Mouse (Mus musculus) liver, postnatal 0 days (tissue): ENCODE data around the gene Triap1. TPM values are rescaled to one million over a fixed set of nuclear protein-coding genes. Genes with fewer than 3 reads are reported as not detected.
A peak's percentile ranks its signal among the peaks of the same experiment; 100 is the strongest.
"Not testable (repeated sequence)": the region's sequence is repeated elsewhere in the genome, so short reads cannot be mapped to it uniquely, and the experiment has no call there.

Experiments used
- ATAC-seq: fragments of 200-750 bp; cut with Nextera tagmentation; 2 replicates; pipeline ENCODE4 v1.8.0; 2017; ENCODE audit warnings: mild to moderate bottlenecking, moderate library complexity
- DNase-seq: peaks from one replicate; pipeline ENCODE4 v3.0.0-alpha.2; 2016
- H3K27ac ChIP-seq: fragments of 300-500 bp; sonication (generic); 2 replicates; pipeline ENCODE4 v1.5.1; 2014; ENCODE audit warnings: antibody characterized with exemption, moderate library complexity, mild to moderate bottlenecking, low read depth
- H3K27me3 ChIP-seq: fragments of 300-500 bp; sonication (generic); 2 replicates; pipeline ENCODE4 v1.6.1; 2014; ENCODE audit warnings: low read length, control low read depth, mixed read lengths; ENCODE audit not compliant: insufficient read depth
- H3K36me3 ChIP-seq: fragments of 300-500 bp; sonication (generic); replicated peaks from 2 replicates; pipeline ENCODE4 v1.6.1; 2014; ENCODE audit warnings: mild to moderate bottlenecking, control low read depth, low read length, moderate library complexity, mixed read lengths; ENCODE audit not compliant: insufficient read depth
- H3K4me1 ChIP-seq: fragments of 300-500 bp; sonication (generic); 2 replicates; pipeline ENCODE4 v1.6.1; 2014; ENCODE audit warnings: antibody characterized with exemption, mild to moderate bottlenecking, control low read depth; ENCODE audit not compliant: insufficient read depth
- H3K4me2 ChIP-seq: fragments of 300-500 bp; sonication (generic); 2 replicates; pipeline ENCODE4 v1.6.1; 2014; ENCODE audit warnings: low read depth, mild to moderate bottlenecking, low read length, moderate library complexity, mixed read lengths
- H3K4me3 ChIP-seq: fragments of 300-500 bp; sonication (generic); 2 replicates; pipeline ENCODE4 v1.5.1; 2014; ENCODE audit warnings: low read depth, low read length
- H3K9ac ChIP-seq: fragments of 300-500 bp; sonication (generic); replicated peaks from 2 replicates; pipeline ENCODE4 v1.6.1; 2014; ENCODE audit warnings: mild to moderate bottlenecking, moderate library complexity
- H3K9me3 ChIP-seq: fragments of 300-500 bp; sonication (generic); 2 replicates; pipeline ENCODE4 v1.6.1; 2016; ENCODE audit warnings: mild to moderate bottlenecking, control low read depth, low read length, mixed read lengths
- CTCF ChIP-seq: sonication (generic); IDR thresholded peaks from 2 replicates; pipeline ENCODE4 v1.5.1; 2016; ENCODE audit warnings: antibody characterized with exemption, low read depth
- EP300 ChIP-seq: IDR thresholded peaks from 2 replicates; pipeline ENCODE4 v1.6.1; 2016; ENCODE audit warnings: antibody characterized with exemption, low read depth, mild to moderate bottlenecking
- WGBS: fragments of 180-500 bp; shearing (Covaris S2); extraction: QIAGEN DNeasy Blood & Tissue Kit; methylation state at CpG from one replicate; pipeline ENCODE4 v1.1.7; 2014; ENCODE audit not compliant: insufficient replicate concordance; 5-methylcytosine and 5-hydroxymethylcytosine counted together
- polyA plus RNA-seq: library from polyadenylated mRNA; unstranded; fragments of >200 nt; fragmentation: Nextera tagmentation; extraction: Ambion mirVana; gene quantifications from 2 replicates; pipeline ENCODE4 v1.2.1, GENCODE M21; 2015

Triap1 gene
- polyA plus RNA-seq, 1 experiment from 2014 or later = 24.2 TPM

DNA sequence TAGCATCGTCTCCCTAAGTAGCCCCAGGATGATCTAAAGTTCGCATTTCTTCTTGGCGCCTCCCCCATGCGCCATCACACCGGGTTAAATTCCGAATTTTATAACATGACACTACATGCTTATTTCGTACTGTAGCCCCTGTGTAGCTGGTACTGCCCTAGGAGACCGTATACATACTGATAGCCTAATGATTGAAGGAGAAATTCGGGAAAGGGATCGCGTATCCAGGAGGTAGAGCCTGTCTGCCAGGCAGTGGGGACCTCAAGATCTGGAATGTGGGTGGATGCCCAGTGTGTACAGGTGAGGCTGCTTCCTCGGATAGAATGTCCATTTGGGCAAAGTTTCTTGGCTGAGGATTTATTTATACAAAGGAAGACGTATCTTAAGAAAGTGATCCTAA, 39.4 kb upstream of the Triap1 start:
- ATAC-seq (no peak), DNase-seq (no peak)
- peak overlapping the region; percentile 69 for H3K9ac ChIP-seq
- H3K4me1 ChIP-seq = peaks cover 18% of the 10 kb centered on the region
- H3K4me2 ChIP-seq = peak overlapping the region; percentile 99
- H3K36me3 ChIP-seq = peaks cover 16% of the 10 kb centered on the region
- WGBS = 32% methylated on average over 13 of the region's 13 CpGs
- no peak for TF ChIP-seq EP300
- TF ChIP-seq CTCF = no peak
- 0 out of 2 replicates have a peak overlapping the region, but pooled peaks have one; percentile 40 for H3K27ac ChIP-seq
- no peaks in the 10 kb centered on the region for H3K27me3 ChIP-seq
- H3K4me3 ChIP-seq = peak overlapping the region; percentile 95
- H3K9me3 ChIP-seq = no peaks in the 10 kb centered on the region

DNA sequence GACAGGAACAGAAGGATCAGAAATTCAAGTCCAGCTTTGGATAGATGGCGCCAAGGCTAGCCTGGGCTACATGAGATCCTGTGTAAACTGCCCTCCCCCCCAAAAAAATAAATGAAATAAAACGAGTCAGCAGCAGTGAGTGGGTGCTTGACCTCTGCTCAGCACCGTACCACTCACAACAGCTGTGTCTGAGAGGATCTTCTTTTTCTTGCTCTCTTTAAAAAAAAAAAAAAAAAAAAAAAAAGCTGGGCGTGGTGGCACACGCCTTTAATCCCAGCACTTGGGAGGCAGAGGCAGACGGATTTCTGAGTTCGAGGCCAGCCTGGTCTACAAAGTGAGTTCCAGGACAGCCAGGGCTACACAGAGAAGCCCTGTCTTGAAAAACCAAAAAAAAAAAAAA, 38.8 kb upstream of the Triap1 start:
- peak overlapping the region; percentile 99; the same call in 1 of the 2 replicates for H3K4me2 ChIP-seq
- peaks cover 18% of the 10 kb centered on the region for H3K4me1 ChIP-seq
- 74% methylated on average over 5 of the region's 7 CpGs for WGBS
- ATAC-seq, H3K27ac ChIP-seq, H3K9ac ChIP-seq, H3K9me3 ChIP-seq, H3K27me3 ChIP-seq, H3K4me3 ChIP-seq, DNase-seq: not testable (repeated sequence)
- peaks cover 12% of the 10 kb centered on the region for H3K36me3 ChIP-seq

DNA sequence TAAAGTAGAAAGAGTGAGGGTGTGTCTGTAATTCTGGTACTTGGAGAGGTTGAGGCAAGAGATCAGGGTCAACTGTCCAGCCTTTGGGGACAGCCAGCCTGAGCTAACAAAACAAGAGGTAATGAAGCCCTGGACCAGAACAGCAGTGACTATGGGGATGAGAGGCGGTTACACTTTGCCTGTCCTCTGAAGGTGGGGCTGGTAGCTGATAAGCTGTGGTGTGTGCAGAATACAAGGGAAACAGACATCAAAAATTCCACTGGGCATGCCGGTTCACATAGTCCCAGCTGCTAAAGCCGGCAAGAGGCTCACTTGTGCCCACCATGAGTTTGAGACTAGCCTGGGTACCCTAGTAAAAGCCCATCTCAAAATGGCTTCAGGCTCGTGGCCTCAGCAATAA, 28.7 kb upstream of the Triap1 start:
- H3K4me3 ChIP-seq = 0 out of 2 replicates have a peak overlapping the region, but pooled peaks have one; percentile 7

DNA sequence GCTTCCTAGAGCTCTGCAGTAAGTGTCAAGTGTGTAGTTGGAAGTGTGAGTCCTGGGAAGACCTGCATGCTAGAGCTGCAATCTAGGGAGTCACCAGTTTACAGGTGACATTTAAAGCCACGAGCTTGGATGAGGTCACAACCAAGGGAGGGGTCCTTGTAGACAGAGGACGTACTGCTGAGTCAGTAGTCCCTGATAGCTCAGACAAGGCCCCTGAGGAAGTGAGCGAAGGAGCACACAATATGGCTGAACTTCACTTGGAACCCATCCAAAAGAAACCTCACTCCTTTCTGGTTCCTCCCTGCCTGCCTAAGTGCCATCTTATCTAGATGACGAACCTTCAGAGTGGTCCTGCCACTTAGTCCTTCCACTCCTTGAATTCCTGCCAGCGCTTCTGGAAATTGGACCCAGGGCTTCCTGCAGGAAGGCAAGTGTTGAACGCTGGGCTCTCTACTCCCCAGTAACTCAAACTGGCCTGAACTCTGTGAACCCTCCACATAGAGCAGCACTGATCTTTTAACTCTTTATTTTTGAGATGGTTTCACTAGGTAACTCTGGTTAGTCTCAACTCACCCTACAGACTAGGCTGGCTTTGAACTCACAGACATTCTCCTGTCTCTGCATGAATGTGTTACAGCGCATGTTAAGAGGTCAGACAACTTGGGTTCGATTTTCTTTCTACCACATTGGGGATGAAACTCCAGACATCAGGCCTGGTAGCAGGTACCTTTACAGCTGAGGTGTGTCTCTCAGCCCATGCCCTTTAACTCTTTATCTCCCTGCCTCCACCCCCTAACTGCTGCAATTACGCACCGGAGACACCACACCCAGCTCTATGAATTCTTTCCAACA, 28.0 kb upstream of the Triap1 start:
- ATAC-seq = peak; percentile 82
- Histone ChIP-seq H3K9me3 (no peaks in the 10 kb centered on the region), H3K27me3 (no peaks in the 10 kb centered on the region), H3K4me1 (peaks cover 31% of the 10 kb centered on the region), H3K27ac (peak overlapping the region; percentile 66), H3K9ac (peak overlapping the region; percentile 21; the same call in 1 of the 2 replicates), H3K4me3 (0 out of 2 replicates have a peak overlapping the region, but pooled peaks have one; percentile 7), H3K4me2 (peak overlapping the region; percentile 56), H3K36me3 (no peaks in the 10 kb centered on the region)
- TF ChIP-seq CTCF (no peak), EP300 (no peak)
- 50% methylated on average over 10 of the region's 10 CpGs for WGBS
- DNase-seq = no peak

More for the DNA sequence above, 28.7 kb upstream of the Triap1 start:
- Histone ChIP-seq H3K4me2 (peak overlapping the region; percentile 56), H3K36me3 (no peaks in the 10 kb centered on the region), H3K27me3 (no peaks in the 10 kb centered on the region), H3K4me1 (peaks cover 24% of the 10 kb centered on the region), H3K27ac (peak overlapping the region; percentile 66), H3K9ac (0 out of 2 replicates have a peak overlapping the region, but pooled peaks have one; percentile 16), H3K9me3 (no peaks in the 10 kb centered on the region)
- ATAC-seq (peak; percentile 63), DNase-seq (no peak)
- TF ChIP-seq CTCF (no peak), EP300 (no peak)
- 50% methylated on average over 4 of the region's 4 CpGs for WGBS

DNA sequence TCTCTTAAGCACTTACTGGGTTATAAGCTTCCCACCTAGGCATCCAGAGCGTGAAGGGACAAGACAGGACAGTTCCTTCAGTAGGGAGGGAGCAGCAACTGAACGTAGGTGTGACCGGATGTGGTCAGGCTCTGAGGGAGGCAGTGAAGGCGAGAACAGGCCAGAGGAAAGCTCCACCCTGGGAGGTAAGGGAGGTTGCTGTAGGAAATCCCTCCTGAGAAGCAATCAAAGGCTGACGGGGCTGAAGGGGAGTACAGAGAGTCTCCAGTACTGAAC, 27.4 kb upstream of the Triap1 start:
- 38% methylated on average over 5 of the region's 5 CpGs for WGBS
- H3K4me2 ChIP-seq = peak overlapping the region; percentile 56
- DNase-seq (no peak), ATAC-seq (no peak)
- H3K27me3 ChIP-seq = no peaks in the 10 kb centered on the region
- H3K36me3 ChIP-seq = no peaks in the 10 kb centered on the region
- H3K9ac ChIP-seq = peak overlapping the region; percentile 21; the same call in 1 of the 2 replicates
- no peak overlapping the region for H3K4me3 ChIP-seq
- peak overlapping the region; percentile 66 for H3K27ac ChIP-seq
- no peaks in the 10 kb centered on the region for H3K9me3 ChIP-seq
- peaks cover 31% of the 10 kb centered on the region for H3K4me1 ChIP-seq
- TF ChIP-seq CTCF (no peak), EP300 (no peak)

DNA sequence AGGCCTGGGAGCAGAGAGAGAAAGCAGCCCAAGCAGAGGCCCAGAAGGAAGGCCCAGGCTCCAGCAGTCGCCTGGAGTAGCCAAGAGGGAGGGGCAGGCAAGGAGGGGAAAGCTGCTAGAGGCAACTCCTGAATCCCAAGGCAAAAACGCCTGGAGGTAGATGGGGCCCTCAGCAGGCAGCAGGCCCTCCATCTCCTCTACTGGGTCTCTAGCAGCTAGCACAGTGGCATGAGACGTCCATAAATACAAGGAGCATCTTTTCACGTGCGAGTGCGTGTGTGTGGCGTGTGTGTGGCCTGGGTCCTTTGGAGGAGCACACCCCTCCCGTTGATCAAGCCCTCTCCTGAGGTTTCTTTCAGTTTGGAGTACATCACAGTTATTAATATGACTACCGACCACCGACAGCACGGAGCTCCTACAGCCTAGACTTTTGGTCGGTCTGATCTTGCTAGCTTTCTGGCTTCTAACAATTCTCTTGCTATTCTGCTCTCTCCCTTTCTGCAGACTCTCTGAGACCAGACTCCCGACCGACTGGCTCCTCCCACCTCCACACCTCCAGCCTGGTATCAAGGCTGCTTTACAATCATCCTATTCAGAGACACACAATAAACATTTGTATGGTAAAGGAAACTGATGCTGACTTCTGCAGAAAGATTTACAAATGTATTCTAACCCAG, 23.9 kb upstream of the Triap1 start:
- 32% methylated on average over 14 of the region's 14 CpGs for WGBS
- Histone ChIP-seq H3K9ac (no peak overlapping the region), H3K36me3 (no peaks in the 10 kb centered on the region), H3K9me3 (no peaks in the 10 kb centered on the region), H3K4me3 (no peak overlapping the region), H3K27me3 (no peaks in the 10 kb centered on the region), H3K4me2 (no peak overlapping the region), H3K27ac (no peak overlapping the region), H3K4me1 (peaks cover 36% of the 10 kb centered on the region)
- ATAC-seq (no peak), DNase-seq (no peak)
- no peak for TF ChIP-seq EP300
- no peak for TF ChIP-seq CTCF
